Mouse (Mus musculus): ENCODE measurements around the gene Gstm1.

The Gstm1 gene

DNA sequence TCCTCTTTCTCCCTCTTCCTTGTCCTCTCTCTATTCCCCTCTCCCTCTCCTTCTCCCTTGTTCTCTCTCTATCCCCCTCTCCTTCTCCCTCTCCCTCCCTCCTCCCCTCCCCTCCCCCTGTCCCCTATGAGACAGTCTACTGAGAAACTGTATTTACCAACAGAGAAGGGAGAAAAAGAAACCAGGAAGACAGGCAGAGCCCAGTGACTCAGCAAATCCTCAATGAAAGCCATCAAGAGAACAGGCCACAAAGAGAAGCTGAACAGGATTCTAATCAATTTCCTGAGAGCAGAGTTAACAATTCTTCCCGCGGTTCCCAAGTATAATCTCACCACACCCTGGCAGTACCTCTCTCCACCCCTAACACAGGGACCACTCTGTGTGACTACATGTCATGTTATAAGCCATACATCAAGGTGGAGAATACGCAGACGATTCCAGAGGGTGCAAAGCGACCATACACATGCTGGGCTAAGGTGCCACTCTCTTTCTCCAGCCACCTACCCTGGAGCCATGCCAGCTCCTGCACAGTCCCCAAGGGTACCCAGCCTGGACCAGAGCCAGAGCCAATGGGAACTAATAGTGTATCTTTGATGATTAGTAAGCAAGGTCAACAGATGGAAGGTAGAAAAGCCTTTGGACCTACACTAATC is 53.0 kb downstream of the Gstm1 start:
- no peak for DNase-seq (ENCODE audit: low spot score)

DNA sequence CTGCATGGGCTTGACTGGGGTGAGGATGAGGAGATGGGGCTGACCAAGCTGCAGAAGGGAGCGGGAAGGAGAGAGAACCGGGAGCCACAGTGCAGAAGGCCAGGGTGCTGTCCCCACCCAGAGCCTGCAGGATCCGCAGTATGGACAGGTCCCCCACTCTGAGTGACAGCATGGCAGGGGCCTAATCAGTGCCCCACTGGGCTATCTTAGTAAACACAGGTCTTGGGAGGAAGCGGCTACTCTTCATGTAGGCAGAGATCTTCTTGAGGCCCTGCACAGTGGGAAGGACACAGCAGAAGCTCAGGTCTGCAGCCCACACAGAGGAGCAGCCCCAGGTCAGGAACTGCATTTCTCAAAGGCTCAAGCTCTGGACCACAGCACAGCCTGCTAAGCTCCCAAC is 53.7 kb downstream of the Gstm1 start:
- no peak for DNase-seq (ENCODE audit: low spot score)

Data from testis, postnatal 10 days (tissue).